Mouse (Mus musculus) NIH3T3 (cell line): ENCODE results near the gene Myl12a.

Experiments used
- DNase-seq: peaks from one replicate; pipeline ENCODE4 v3.0.0-alpha.2; 2012; ENCODE audit warnings: low read depth

Myl12a gene

DNA sequence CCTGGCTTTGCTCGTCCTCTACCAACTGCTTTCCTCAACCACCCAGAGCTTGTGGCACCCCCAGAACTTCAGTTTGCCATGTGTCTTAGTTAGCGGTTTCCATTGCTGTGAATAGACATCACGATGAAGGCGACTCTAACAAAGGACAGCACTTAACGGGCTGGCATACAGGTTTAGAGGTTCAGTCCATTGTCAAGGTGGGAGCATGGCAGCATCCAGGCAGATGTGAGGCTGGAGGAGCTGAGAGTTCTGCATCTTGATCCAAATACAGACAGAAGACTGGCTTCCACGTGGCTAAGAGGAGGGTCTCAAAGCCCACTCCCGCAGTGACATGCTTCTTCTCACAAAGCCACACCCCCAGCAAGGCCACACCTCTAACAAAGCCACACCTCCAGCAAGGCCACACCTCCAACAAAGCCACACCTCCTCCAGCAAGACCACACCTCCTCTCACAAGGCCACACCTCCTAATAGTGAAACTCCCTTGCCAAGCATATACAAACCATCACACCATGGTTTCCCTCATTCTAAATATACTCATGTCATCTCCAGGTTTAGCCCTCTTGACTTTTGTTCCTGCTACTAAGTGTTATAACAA, 8.1 kb upstream of the Myl12a start:
- no peak for DNase-seq

- no peak for DNase-seq
Measured at GRCm38 (mm10) chr17:71009751-71010150, 7.1 kb upstream of the Myl12a start.

- no peak for DNase-seq
Measured at GRCm38 (mm10) chr17:71008676-71009075, 6.0 kb upstream of the Myl12a start.

DNA sequence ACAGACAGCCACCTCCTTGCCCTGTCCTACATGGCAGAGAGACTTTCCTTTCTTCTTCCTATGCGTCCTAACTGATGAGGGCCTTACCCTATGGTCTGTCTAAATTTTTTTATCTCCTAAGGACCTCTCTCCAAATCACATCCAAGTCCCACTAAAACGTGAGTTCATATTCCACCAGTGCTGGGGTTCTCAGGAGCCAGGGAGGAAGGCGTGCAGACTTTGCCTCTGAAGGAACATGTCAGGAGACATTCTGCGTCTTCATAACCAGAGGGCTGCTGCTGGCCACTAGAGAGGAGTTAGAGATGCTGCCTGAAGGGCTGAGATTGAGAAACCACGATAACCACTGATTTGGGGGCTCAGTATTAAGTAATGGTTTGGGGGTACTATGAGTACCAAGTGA, 4.3 kb upstream of the Myl12a start:
- no peak for DNase-seq

GRCm38 (mm10) chr17:71004186-71004960, 1.7 kb upstream of the Myl12a start:
- DNase-seq = no peak

GRCm38 (mm10) chr17:71003721-71004120, 1.0 kb upstream of the Myl12a start:
- no peak for DNase-seq

- no peak for DNase-seq
Measured at GRCm38 (mm10) chr17:71003112-71003511, 434 bp upstream of the Myl12a start.

DNA sequence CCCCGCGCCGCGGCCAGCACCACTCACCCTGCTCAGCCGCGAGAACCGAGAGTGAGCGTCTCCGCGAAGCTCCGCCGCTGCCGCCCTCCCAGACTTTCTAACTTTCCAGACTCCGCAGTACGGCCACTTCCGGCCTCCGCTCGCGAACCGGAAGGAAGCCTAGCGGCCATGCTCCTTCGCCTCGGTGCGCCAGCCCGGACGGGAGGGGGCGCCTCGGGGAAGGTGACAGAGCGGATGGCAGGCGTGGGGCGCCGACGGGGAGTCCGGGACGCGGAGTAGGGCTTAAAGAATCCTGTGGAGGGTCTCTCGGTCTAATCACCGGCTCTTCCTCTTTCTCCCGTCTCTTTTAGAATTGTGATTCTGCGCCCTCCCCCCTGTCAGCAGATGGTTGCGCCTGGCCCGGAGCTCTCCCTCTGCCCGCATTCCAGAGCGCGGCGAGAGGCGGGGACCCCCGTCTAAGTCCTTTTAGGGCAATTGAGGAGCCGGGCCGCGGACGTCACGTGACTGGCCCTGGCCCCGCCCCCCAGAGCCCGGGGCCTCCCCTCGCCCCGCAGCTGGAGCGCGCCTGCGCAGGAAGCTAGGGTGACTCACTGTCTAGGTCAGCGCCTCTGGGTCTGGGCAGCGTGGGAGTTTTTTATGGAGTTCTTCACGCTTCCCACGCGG, 466 bp downstream of the Myl12a start, which contains the start of gene Myom1:
Myom1 (plus strand) TSS at position 553 of the 663 bp plus-strand sequence.
- peak; percentile 100 for DNase-seq

GRCm38 (mm10) chr17:71001699-71002080, 988 bp downstream of the Myl12a start:
- DNase-seq = peak; percentile 74

DNA sequence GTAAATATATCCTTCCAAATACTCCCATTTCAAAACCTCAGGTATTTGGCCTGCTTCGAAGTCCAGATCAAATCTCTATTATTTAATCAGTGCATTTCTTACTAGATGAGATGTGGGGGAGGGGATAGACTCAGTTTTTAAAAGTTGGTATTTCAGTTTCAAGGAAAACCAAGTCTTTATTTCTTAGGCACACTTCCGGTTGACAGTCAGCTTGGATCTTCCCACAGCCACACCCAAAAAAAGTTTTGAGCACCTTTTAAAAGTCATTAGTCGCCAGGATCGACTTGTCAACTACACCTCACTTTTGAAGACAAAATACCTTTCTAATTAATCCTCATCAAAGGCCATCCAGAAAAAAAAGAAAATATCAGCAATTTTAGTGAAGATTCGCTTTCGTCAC, 1.6 kb downstream of the Myl12a start:
- DNase-seq = peak; percentile 38

DNA sequence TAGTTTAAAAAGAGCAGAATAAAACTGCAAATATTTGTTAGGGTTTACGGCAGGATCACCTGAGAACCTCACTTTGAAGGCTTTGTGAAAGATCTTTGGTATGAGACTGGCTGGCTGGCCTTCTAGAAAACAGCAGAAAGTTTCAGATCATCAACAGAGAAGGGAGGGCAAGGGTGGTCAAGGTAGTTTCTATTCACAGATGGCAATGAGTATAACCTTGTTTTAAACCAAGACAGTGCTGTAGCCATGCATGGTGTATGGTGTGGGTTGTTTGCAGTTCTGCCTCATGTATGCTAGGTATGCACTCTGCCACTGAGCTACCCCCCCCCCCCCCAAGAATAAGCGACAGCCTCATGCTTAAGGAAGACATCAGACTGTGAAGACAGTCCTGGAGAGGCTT, 2.4 kb downstream of the Myl12a start:
- DNase-seq = peak; percentile 40

DNA sequence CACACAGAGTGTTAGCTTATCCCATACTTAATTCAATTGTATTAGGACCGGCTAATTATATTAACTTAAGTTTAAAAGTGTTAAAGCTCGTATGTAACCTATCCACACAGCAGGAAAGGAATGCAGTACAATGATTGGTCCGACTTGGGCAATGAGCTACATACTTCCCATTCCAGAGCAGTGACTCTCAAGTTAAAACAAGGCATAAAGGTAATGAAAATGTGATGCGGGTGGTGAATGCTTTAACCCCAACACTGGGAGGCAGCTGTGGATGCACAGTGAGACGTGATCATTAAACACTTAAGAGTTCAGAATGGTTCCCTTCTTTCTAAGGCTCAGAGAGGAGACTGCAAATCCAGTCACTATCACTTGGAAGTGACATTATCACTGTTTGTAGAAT, 3.5 kb downstream of the Myl12a start:
- DNase-seq = peak; percentile 76

DNA sequence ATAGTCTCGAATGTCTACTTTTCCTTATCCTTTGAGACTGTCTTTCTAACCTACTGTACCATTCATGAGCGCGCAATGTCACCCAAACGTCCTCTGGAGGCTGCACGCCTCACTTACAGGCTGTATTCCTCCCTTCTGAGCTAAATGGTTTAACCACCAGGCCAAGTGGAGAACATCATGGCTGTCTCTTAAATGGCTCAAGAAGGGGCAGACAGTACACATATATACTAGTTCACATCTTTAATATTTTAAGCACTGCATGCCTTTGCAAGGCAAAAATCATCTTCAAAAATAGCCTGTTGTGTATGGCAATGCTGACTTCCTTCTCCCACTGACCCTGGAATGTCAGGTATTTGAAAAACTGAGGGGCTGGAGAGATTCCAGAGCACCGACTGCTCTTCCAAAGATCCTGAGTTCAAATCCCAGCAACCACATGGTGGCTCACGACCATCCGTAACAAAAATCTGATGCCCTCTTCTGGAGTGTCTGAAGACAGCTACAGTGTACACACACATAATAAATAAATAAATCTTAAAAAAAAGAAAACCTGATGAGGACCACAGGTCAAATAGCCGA, 4.2 kb downstream of the Myl12a start:
- DNase-seq = peak; percentile 24

DNA sequence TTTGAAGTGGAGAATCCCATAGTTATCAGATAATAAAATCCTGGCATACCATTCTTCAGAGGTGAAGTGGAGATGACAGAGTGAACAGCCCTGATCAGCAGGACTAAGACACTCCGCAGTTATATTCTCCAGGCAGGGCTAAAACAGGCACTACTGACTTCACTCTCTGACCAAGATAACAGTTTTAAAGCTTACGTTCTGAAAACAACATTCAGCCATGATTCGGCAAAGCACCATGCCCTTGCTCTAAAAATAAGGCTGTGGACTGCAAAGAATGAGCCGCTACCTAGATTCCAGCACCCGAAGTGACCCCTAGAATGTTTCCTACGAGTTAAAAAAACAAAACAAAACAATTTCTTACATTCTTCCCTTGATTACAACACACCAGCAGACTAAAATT, 4.8 kb downstream of the Myl12a start:
- DNase-seq = peak; percentile 40

GRCm38 (mm10) chr17:70995551-70995950, 7.1 kb downstream of the Myl12a start:
- no peak for DNase-seq

GRCm38 (mm10) chr17:70994671-70995070, 8.0 kb downstream of the Myl12a start:
- no peak for DNase-seq

DNA sequence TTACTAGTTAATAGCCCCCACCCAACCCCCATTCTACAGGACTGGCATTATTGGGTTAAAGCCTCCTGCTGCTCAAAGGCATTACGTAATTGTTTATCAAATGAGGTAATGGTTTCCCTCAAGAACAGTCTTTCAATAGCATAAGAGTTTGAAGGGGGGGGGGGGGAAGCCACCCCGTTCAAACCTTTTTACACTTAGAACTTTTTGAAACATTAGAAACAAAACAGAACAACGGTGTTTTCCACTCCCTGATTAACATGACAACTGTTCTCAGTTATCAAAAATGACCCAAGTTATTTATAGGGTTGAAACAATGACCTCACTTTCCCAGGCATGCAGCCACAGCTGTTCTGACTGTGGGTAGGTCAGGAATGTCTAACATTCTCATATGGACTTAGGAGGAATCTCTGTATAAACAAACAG, 9.3 kb downstream of the Myl12a start:
- peak; percentile 66 for DNase-seq

- no peak for DNase-seq
Measured at GRCm38 (mm10) chr17:70992662-70993061, 10.0 kb downstream of the Myl12a start.

GRCm38 (mm10) chr17:70991706-70992625, 10.7 kb downstream of the Myl12a start:
- DNase-seq = peak; percentile 72

- peak; percentile 87 for DNase-seq
Measured at GRCm38 (mm10) chr17:70990403-70991303, 12.0 kb downstream of the Myl12a start.

GRCm38 (mm10) chr17:70989991-70990390, 12.7 kb downstream of the Myl12a start:
- DNase-seq = no peak
